Mouse (Mus musculus): Measurements from ENCODE around the gene Chrnb2.
A peak's percentile ranks its signal among the peaks of the same experiment; 100 is the strongest.

The Chrnb2 gene

GRCm38 (mm10) chr3:89714359-89715206, 49.8 kb downstream of the Chrnb2 start, which contains the start of gene Adar:
Gene Adar, plus strand, starts transcription at chr3:89715022.
- peak; percentile 72 for DNase-seq (ENCODE audit: low spot score)

- DNase-seq (ENCODE audit: low spot score) = no peak
Observed at GRCm38 (mm10) chr3:89704064-89704463, 60.4 kb downstream of the Chrnb2 start.

GRCm38 (mm10) chr3:89703596-89703995, 60.8 kb downstream of the Chrnb2 start:
- DNase-seq (ENCODE audit: low spot score) = no peak

- no peak for DNase-seq (ENCODE audit: low spot score)
Observed at GRCm38 (mm10) chr3:89700461-89700860, 64.0 kb downstream of the Chrnb2 start.

GRCm38 (mm10) chr3:89698958-89699357, 65.5 kb downstream of the Chrnb2 start:
- no peak for DNase-seq (ENCODE audit: low spot score)

Measured in c-Kit-positive CD71-positive TER-119-positive erythroid progenitor cells, embryonic 14.5 days (primary cell).